Mouse (Mus musculus) erythroblast, embryonic 14.5 days (primary cell): Measurements from ENCODE around the gene Dcun1d5. TPM values are rescaled to one million over a fixed set of nuclear protein-coding genes. Genes with fewer than 3 reads are reported as not detected.
"Not testable (repeated sequence)": the region's sequence is repeated elsewhere in the genome, so short reads cannot be mapped to it uniquely, and the experiment has no call there.

Experiments used
- H3K27me3 ChIP-seq: 2 replicates; pipeline ENCODE4 v1.6.1; 2012; ENCODE audit warnings: inconsistent platforms; ENCODE audit not compliant: control insufficient read depth
- H3K36me3 ChIP-seq: 2 replicates; pipeline ENCODE4 v1.6.1; 2012; ENCODE audit warnings: mild to moderate bottlenecking, inconsistent platforms; ENCODE audit not compliant: control insufficient read depth
- H3K4me1 ChIP-seq: 2 replicates; pipeline ENCODE4 v1.6.1; 2012; ENCODE audit warnings: inconsistent platforms; ENCODE audit not compliant: control insufficient read depth
- H3K4me3 ChIP-seq: replicated peaks from 2 replicates; pipeline ENCODE3; 2012; ENCODE audit warnings: moderate library complexity, mild to moderate bottlenecking, inconsistent platforms
- H3K9me3 ChIP-seq: 2 replicates; pipeline ENCODE4 v1.6.1; 2012; ENCODE audit warnings: low read length, inconsistent platforms, mixed read lengths; ENCODE audit not compliant: control insufficient read depth
- GATA1 ChIP-seq: IDR thresholded peaks from 2 replicates; pipeline ENCODE4 v1.6.1; 2012; ENCODE audit warnings: low read length, inconsistent platforms, mixed read lengths
- TAL1 ChIP-seq: IDR thresholded peaks from 3 replicates; pipeline ENCODE4 v1.6.1; 2012; ENCODE audit warnings: low read length, inconsistent platforms, mixed read lengths
- polyA plus RNA-seq: library from polyadenylated mRNA; stranded (reverse); fragments of >175 nt; gene quantifications from 2 replicates; pipeline ENCODE4 v1.2.3, GENCODE M21; 2012

Gene Dcun1d5
- polyA plus RNA-seq, result 6.6 and 10.5 TPM in 2 replicates

- peaks cover 32% of the 10 kb centered on the region for H3K4me1 ChIP-seq
- peak within 1 kb of the TSS; percentile 78 for H3K4me3 ChIP-seq
- no peak for TF ChIP-seq GATA1
- no peak for TF ChIP-seq TAL1
- H3K27me3 ChIP-seq, result no peaks in the 10 kb centered on the region
- H3K9me3 ChIP-seq, result no peaks in the 10 kb centered on the region
- peaks cover 35% of the 10 kb centered on the region for H3K36me3 ChIP-seq
Measured at GRCm38 (mm10) chr9:7184172-7184896, at the start of gene Dcun1d5, which contains the start of gene Dync2h1. TSS of gene Dcun1d5 (plus strand) at chr9:7184520. TSS of gene Dync2h1 (minus strand) at chr9:7184446.

- H3K36me3 ChIP-seq, result peaks cover 3% of the 10 kb centered on the region
- H3K4me3 ChIP-seq, result no peak overlapping the region
- no peaks in the 10 kb centered on the region for H3K27me3 ChIP-seq
- H3K9me3 ChIP-seq, result no peaks in the 10 kb centered on the region
- no peaks in the 10 kb centered on the region for H3K4me1 ChIP-seq
- TF ChIP-seq TAL1, result no peak
- TF ChIP-seq GATA1, result no peak
Measured at GRCm38 (mm10) chr9:7154391-7154790, 29.9 kb upstream of the Dcun1d5 start.

DNA sequence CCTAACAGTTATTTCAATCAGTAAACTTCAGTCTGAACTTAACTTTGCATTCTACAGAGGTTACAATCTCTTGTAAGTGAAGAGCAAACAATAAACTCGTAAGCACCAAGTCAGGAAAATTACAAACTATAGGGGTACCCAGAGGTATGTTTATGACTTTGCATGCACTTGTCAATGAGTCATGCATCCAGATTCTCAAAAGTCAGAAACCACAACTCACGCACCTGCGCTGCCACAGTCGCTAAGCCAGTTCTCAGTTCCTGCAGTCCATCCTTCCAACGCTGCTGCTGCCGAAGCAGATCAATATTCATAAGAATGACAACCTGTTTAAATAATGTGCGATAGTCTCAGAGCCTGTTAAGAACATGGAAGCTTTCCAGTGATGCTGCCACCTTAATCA, 25.7 kb upstream of the Dcun1d5 start:
- no peaks in the 10 kb centered on the region for H3K4me1 ChIP-seq
- H3K4me3 ChIP-seq, result no peak overlapping the region
- TF ChIP-seq TAL1 (no peak), GATA1 (no peak)
- H3K36me3 ChIP-seq, result peaks cover 3% of the 10 kb centered on the region
- H3K9me3 ChIP-seq, result no peaks in the 10 kb centered on the region
- H3K27me3 ChIP-seq, result no peaks in the 10 kb centered on the region

- peaks cover 3% of the 10 kb centered on the region for H3K36me3 ChIP-seq
- no peaks in the 10 kb centered on the region for H3K27me3 ChIP-seq
- H3K9me3 ChIP-seq, result no peaks in the 10 kb centered on the region
- H3K4me3 ChIP-seq, result no peak overlapping the region
- H3K4me1 ChIP-seq, result no peaks in the 10 kb centered on the region
- TF ChIP-seq TAL1 (no peak), GATA1 (no peak)
Measured at GRCm38 (mm10) chr9:7159718-7160117, 24.6 kb upstream of the Dcun1d5 start.

DNA sequence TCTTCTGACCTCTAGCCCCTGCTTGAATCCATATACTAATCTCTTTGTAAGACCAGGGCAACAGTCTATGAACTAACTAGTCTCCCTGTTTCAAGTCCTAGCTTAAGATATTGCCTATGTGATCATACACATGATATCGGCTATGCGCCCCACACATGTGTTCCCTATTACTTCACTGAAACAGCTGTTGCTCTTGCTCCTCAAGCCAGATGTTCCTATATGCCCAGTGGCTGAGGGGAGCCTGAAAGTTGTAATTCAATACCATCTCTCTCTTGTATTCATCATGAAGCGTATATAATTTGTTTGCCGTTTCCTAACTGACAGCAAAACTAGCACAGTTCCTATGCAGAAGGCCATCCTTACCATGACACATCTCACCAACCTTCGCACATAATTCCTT, 23.6 kb upstream of the Dcun1d5 start:
- Histone ChIP-seq H3K27me3 (no peaks in the 10 kb centered on the region), H3K4me1 (no peaks in the 10 kb centered on the region), H3K9me3 (no peaks in the 10 kb centered on the region), H3K4me3 (no peak overlapping the region), H3K36me3 (peaks cover 7% of the 10 kb centered on the region)
- TF ChIP-seq GATA1 (no peak), TAL1 (no peak)

DNA sequence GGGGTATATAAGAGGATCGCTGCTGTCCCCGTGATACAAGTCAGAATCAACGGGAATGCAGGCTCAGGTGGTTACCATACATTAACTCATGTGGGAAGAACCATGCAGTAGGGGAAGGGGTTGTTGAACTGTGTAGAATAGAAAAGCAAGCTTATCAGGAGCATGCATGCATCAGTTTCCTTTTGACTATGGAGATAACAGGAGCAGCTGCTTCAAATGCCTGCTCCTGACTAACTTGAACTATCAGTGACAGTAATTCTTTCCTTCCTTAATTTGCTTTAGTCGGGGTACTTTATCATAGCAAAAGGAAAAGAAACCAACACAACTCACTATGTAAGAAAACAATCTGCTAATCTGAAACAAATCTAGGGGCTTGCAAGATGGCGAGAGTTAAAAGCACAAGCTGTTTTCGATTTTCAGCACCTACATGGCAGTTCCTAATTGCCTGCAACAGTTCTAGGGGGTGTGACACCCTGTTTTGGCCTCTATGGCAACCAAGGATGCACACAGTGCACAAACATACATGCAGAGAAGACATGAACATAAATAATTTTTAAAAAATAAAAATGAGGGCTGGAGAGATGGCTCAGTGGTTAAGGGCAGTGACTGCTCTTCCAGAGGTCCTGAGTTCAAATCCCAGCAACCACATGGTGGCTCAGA, 16.9 kb upstream of the Dcun1d5 start:
- Histone ChIP-seq H3K4me1 (peaks cover 6% of the 10 kb centered on the region), H3K27me3 (no peaks in the 10 kb centered on the region), H3K4me3 (no peak overlapping the region), H3K9me3 (no peaks in the 10 kb centered on the region), H3K36me3 (peaks cover 8% of the 10 kb centered on the region)
- TF ChIP-seq GATA1 (no peak), TAL1 (no peak)

DNA sequence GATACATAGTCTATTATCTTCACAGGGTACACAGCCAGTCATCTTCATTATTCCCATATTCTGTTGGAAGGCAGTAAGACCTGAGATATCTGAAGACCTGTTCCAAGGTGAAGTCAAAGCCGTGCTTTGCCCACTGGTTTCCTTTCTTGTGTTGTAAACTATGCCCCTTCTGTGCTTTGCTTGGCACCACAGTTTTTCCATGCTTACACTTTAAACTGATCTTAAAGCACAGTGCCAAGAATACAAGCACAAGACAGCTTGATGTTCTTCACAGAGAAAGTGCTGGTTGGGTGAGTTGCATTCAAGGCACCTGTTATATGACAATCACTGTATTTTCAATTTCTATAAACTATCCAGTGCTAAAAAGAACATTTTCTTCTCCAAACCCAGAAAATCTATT, 10.6 kb upstream of the Dcun1d5 start:
- Histone ChIP-seq H3K4me3 (no peak overlapping the region), H3K36me3 (peaks cover 4% of the 10 kb centered on the region; the same call in 1 of the 2 replicates)

GRCm38 (mm10) chr9:7176618-7177610, 7.4 kb upstream of the Dcun1d5 start:
- Histone ChIP-seq H3K9me3 (no peaks in the 10 kb centered on the region), H3K4me3 (peak overlapping the region; percentile 67), H3K27me3 (no peaks in the 10 kb centered on the region), H3K4me1 (peaks cover 13% of the 10 kb centered on the region), H3K36me3 (peaks cover 14% of the 10 kb centered on the region)
- TF ChIP-seq GATA1 (no peak), TAL1 (no peak)

More for the DNA sequence above, 10.6 kb upstream of the Dcun1d5 start:
- Histone ChIP-seq H3K27me3 (no peaks in the 10 kb centered on the region), H3K9me3 (no peaks in the 10 kb centered on the region), H3K4me1 (peaks cover 12% of the 10 kb centered on the region)
- TF ChIP-seq GATA1, result no peak
- no peak for TF ChIP-seq TAL1

GRCm38 (mm10) chr9:7184897-7185291, 574 bp downstream of the Dcun1d5 start:
- peaks cover 37% of the 10 kb centered on the region for H3K4me1 ChIP-seq
- no peaks in the 10 kb centered on the region for H3K9me3 ChIP-seq
- H3K36me3 ChIP-seq, result peaks cover 40% of the 10 kb centered on the region
- peak overlapping the region; percentile 78 for H3K4me3 ChIP-seq
- TF ChIP-seq TAL1, result no peak
- TF ChIP-seq GATA1, result no peak
- H3K27me3 ChIP-seq, result no peaks in the 10 kb centered on the region

DNA sequence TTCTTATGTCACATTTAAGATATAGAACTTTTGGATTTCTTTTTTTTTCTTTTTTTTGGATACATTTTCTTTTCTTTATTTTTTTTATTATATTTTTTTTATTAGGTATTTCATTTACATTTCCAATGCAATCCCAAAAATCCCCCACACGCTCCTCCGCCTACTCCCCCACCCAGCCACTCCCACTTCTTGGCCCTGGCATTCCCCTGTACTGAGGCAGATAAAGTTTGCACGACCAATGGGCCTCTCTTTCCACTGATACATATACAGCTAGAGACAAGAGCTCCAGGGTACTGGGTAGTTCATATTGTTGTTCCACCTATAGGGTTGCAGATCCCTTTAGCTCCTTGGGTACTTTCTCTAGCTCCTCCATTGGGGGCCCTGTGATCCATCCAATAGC, 6.4 kb downstream of the Dcun1d5 start:
- H3K9me3 ChIP-seq, H3K4me3 ChIP-seq, H3K27me3 ChIP-seq: not testable (repeated sequence)
- Histone ChIP-seq H3K4me1 (peaks cover 28% of the 10 kb centered on the region), H3K36me3 (peaks cover 39% of the 10 kb centered on the region)
